Mouse (Mus musculus) kidney, postnatal 14 days (tissue): ENCODE data around the gene Ablim1.

Experiments
- DNase-seq: peaks from one replicate; pipeline ENCODE4 v3.0.0; 2022; ENCODE audit warnings: mixed read lengths

Gene Ablim1

DNA sequence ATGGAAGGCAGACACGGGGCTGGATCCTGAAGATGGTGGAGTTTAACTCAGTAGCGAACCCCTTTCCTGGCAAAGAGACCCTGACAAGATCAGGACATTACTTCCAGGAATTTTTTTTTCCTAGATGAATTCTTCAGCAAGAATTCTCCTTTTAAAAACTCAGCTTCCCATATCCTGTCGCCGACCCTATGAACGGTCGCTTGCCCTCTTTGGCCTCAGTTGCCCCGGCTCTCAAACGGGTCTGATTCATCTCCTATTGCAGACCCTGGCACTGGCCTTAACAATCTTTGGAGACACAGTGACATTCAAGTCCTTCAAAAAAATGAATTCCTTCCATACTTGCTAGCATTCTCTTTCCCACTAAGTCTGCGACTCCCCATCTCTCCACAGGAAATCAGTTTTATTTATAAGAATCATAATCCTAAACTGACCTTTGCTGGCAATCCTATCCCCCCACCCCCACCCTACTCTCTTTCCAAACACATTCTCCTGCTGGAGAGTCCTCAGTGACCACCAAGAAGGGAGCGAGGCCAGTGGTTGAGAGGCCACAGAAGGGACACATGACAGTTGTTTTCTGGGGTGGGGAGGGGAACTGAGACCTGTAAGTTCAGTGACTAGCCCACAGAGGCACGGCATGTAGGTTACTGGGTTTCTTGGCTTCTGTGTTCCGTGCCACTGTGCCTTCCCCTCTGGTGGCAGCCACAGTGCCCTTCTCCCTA lies 311.8 kb downstream of the Ablim1 start:
- peak; percentile 66 for DNase-seq

DNA sequence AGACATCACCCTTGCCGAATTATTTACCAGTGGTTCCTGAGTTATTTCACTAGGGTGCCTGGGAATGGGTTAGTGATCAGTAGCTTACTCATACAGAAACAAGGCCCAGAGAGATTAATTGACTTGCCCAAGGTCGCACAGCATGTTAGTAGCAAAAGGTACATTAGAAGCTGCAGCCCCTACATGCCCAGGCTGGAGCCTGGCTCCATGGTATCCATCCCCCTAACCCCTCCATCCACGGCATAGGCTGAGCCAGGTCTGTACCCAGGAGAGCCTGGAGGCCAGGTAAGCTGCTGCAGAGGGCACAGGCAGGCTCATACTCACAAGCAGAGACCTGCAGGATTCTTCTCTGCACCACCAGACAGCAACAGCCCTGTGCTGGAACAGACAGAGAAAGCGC lies 312.8 kb downstream of the Ablim1 start:
- DNase-seq, result no peak

DNA sequence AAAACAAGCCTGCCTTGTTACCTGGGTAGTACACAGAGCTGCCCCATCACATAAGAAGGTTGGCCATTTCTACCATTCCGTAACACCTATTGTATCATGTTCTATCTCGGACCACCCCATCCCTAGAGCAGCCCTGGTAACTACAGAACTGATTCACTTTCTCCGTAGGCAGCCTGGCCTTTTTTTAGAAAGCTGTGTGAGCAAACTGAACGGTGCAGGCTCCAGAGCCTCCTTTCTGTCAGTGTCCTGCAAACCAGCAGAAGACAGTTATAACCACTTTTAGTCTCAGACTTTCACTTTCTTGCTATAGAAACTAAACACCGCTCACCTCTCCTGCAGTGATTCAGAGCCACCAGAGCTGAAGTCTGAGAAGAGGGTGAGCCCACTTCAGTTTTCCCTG lies 314.1 kb downstream of the Ablim1 start:
- no peak for DNase-seq

DNA sequence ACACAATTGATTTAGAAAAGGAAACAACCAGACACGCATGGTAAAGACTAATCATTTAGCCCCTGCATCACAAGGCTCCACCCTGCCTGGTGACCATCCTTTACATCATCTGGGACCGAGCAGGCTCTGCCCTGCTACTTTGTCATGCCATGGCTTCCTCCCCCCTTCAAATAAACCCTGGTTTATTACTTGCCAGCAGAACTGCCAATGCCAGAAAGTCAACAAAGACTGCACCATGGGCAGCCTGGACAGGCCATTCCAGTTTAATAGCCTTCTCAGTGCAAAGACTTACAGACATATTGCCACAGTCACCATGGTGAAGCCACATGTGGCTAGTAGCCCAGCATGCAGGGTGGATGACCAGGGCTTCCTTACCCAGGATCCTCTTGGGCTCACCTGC lies 314.9 kb downstream of the Ablim1 start:
- DNase-seq, result no peak

DNA sequence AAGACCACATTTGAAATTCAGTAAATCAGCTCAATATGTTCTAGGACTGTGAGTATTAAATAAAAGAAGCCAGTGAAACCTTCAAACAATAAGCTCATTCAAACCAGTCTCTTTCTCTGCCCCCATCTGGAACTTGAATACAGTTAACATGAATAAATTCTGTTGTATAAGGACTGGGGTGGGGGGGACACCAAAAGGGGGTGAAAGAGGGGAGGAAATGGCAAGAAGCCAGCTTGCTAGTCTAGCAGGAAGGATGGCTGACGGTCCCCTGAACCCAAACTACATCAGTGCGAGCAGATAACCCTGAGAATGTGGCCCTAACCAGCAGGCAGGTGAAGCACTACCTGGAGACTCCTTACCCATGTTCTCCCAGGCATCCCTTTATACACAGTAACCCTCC lies 315.8 kb downstream of the Ablim1 start:
- DNase-seq, result no peak

DNA sequence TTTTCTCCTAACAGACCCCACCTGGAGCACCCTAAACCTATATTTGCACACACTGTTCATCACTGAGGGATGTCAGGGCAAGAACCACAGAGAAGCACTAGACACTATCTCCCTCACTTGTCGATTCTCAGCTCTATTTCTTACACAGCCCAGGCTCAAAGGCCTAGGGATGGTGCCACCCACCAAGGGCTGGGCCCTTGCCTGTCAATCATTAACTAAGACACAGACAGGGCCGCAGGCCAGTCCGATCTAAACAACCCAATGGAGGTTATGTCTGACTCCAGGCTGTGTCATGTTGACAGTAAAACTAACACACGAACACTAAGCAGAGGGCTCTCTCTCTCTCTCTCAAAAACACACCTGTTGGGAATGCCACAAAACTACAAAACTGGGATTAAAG lies 316.4 kb downstream of the Ablim1 start:
- DNase-seq, result peak; percentile 58

DNA sequence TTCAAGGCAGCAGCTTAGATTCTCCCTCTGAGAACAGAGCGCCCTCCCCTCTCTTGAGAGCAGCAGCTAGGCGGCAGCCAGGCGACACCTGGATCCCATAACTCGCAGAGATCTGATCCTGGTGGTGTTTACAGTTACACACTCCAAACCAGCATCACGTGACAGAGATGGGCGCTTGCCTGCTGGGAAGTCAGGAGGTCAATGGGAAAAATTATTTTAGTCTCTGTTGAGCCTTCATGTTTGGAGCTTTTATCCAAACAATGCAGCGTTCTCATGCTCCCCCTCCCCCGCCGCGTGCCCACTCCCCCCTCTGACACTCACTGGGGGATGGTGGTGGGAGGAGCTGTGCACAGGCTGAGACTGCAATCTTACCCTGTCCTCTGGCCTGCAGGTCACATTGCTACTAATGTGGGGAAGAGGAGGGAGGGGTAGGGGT lies 317.5 kb downstream of the Ablim1 start:
- DNase-seq, result peak; percentile 86

DNA sequence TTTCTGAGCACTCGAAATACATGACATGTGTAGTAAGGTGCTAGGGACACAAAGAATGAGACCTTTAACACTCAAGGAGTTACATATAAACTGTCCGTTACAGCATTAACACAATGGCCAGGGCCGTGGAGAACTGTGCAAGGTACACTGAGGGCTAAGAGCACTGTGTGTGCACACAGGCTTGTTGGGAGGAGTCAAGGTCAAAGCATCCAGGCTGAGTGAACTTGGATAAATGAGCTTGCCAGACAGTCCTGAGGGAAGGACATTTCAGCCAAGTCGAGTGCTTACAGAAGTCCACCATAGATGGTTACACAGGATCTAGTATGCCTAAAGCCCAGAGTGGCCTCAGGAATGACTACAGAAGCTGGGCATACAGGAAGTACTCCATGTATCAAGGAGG lies 319.3 kb downstream of the Ablim1 start:
- DNase-seq, result peak; percentile 61

DNA sequence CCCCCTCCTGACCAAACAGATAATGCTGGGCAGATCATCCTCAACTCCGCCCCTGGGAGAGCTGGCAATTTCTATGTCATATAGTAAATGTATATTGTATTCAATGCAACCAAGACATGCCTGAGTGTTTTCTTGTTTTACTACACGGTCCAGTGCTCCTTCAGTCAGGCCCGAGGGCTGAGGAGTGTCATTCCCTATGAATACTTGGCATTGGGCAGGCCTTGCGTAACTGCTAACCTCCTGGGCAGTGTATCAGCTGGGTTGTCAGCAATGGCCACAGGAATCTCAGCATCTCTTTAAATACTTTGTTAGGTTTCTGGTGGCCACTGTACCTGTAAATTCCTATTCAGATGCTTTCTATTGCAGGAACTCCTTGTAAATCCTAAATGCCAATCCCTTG lies 320.1 kb downstream of the Ablim1 start:
- DNase-seq, result peak; percentile 75

DNA sequence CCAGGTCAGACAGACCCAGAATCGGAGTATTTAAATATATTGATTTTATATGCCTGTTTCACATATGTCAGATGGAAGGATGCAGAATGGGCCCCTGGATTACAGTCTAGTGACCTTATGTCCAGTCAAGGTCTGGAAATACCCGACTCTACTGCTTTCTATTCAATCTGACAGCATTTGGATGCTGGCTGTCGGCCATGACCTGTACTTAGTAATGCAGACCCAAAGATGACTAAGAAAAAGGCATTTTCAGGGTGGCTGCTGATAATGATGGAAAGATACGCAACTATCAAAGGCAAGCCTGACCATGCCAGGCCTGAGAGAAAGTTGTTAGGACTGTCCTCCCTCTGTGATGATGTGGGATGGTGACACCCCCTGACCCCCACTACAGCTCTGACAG lies 321.0 kb downstream of the Ablim1 start:
- peak; percentile 64 for DNase-seq

DNA sequence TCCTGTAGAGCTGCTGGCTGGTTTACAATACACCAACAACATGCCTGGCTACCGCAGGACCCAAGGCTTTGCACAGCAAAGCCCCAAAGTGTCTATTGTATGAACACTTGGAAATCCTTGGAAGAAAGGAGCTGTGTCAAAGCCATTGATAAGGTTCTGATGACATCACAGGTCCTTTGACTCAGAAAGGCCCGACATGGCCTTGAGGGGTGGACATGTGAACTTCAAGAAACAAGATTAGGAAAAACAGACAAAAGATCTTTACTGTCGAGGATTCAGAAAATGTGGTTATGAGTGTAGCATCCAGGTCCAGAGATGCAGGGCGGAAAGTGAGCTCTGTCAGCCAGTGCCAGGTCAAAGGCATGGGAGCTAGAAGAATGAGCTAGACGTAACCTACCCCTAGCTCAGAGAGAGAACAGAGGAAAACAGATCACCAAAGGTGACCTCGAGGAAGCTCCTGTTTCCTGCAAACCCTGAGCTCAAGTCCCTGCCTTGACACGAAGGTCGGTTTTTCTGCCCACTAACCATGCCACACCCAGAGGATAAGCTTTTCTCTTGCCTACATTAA lies 321.7 kb downstream of the Ablim1 start:
- peak; percentile 24 for DNase-seq

DNA sequence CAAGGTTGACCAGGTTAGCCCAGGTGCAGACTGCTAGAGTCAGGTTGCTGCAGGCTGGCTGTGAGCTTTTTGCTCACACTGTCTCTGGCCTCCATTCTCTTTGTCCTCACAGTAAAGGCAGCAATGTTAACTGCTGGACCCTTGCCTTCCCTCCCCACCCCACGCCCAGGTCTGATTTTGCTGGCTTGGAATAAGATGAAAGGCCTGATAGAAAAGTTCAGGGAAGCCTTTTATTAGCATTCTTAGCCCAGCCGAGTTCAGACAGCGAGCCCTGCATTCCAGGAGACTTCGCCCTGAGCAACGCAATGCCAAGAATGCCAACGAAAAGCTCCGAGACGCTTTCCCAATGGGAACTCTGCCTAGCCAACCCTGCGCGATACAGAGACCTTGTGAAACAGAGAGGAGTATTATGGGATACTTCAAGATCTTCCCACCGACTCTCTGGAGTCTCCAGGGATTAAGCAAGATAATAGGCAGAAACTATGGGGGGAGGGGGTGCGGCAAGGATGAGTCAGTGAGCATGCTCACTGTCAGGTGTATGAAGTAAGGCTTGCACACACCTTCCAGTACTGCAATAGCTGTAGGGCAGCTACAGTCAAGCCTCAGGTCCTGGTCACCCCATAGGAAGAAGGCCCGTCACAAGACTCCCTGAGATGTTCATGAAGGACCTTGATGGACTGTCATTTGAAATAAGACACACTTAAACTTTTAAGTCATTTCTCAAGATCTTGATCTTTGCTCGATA lies 324.2 kb downstream of the Ablim1 start:
- peak; percentile 75 for DNase-seq

DNA sequence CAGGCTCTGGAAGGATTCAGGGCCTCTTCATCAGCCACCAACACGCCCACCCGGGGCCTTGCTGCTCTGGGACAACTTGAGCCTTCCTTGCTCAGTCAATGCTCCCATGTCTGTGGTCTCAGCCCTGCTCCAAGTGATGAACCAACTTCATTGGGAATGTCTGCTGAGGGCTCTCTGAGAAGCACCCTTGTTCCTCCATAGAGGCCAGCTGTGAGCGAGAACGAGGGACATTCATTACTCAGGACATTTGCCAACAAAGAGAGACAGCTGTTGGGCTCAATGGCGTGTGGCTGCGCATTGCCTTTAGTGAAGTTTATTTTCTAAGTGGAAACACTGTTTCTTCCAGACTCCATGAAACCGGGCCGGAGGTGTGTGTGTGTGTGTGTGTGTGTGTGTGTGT lies 325.5 kb downstream of the Ablim1 start:
- DNase-seq, result peak; percentile 48

DNA sequence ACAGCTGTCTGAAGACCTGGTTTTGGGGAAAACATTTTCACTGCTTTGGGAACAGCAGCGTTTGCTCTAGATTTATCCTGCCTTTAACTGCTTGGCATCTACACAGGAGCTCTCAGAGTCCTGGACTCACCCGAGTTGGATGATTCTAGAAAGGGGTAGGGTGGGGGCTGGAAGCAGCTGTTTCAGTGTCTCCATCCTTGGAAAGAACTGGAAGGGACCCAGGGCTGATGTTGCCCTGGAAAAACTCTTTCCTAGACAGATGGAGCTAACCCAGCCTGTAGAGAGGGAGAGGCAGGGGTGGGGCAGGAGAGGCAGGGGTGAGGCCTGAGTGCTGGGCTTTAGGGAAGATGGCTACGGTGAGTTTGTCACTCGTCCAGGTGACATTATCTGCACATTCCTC lies 330.5 kb downstream of the Ablim1 start:
- DNase-seq, result peak; percentile 57

DNA sequence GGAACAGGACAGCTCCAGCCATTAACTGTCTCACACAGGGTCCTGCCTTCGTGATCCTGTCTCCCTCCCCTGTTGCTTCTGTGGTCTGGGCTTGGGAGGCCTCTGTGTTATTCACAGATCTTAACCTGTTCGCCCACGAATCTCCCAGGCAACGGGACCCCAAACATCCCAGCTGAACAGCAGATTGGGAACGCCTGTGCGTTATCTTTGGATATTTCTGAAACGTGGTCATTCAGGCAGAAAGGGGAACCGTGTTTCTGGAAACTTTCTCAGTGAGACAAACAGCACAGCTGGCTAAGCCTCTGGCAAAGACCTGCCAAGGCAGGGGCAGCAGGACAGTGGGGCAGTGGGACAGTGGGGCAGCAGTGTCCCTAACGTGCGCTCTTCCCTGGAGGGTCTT lies 331.0 kb downstream of the Ablim1 start:
- no peak for DNase-seq
